Mouse (Mus musculus) heart, postnatal 0 days (tissue): ENCODE data around the gene Sparcl1.
A peak's percentile ranks its signal among the peaks of the same experiment; 100 is the strongest.

Experiments
- CTCF ChIP-seq: IDR thresholded peaks from 2 replicates; pipeline ENCODE4 v1.5.1; 2016; ENCODE audit warnings: antibody characterized with exemption, control low read depth, low read depth
- EP300 ChIP-seq: IDR thresholded peaks from 2 replicates; pipeline ENCODE4 v1.6.1; 2016; ENCODE audit warnings: antibody characterized with exemption, low read depth

DNA sequence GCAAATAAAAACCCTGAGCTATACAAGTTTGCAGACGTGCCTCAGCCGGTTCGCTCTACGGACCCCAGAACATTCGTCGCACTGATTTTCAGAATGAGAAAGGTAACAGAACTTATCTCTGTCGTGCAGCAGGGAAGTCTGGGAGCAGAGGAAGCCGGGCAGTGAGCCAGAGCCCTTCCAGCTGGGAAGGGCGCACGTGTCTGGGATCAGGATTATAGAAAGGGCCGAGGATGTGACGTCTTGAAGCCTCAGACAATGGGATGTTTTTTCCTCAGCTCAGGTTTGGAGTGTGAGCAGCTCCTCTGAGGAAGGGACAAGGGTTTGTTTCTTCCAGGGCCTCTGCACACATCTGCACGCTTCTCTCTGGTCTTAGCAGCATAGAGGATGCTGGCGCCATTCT, 1.6 kb upstream of the Sparcl1 start:
- no peak; the same call in 1 of the 2 replicates for TF ChIP-seq CTCF
- peak; percentile 90; the same call in 1 of the 2 replicates for TF ChIP-seq EP300
